Mouse (Mus musculus): Measurements from ENCODE around the gene Slc36a3. TPM values are rescaled to one million over a fixed set of nuclear protein-coding genes. Genes with fewer than 3 reads are reported as not detected.

The Slc36a3 gene
- polyA plus RNA-seq, 1 experiment = 0.18 TPM

GRCm38 (mm10) chr11:55184246-55184645 is 32.7 kb upstream of the Slc36a3 start:
- WGBS = 68% methylated on average over 5 of the region's 5 CpGs
- H3K27ac ChIP-seq (ENCODE audit: insufficient read depth, low read depth, low read length) = no peak overlapping the region
- no peak overlapping the region for H3K4me3 ChIP-seq (ENCODE audit: low read depth, low read length)
- H3K36me3 ChIP-seq (ENCODE audit: control insufficient read depth, insufficient read depth, low read length) = no peaks in the 10 kb centered on the region
- no peak for TF ChIP-seq CTCF (IDR thresholded peaks at IDR 0.05; ENCODE audit: extremely low read depth, insufficient read length, insufficient replicate concordance, low read depth, low read length)
- H3K27me3 ChIP-seq (ENCODE audit: control insufficient read depth, insufficient read depth, low read length) = no peaks in the 10 kb centered on the region
- no peaks in the 10 kb centered on the region; the same call in 1 of the 2 replicates for H3K4me1 ChIP-seq (ENCODE audit: control insufficient read depth, insufficient read depth, insufficient read length, low read length)

- H3K27ac ChIP-seq (ENCODE audit: insufficient read depth, low read depth, low read length) = no peak overlapping the region
- TF ChIP-seq POLR2A (IDR thresholded peaks at IDR 0.05; ENCODE audit: low read depth, low read length) = no peak
- no peak for TF ChIP-seq CTCF (IDR thresholded peaks at IDR 0.05; ENCODE audit: extremely low read depth, insufficient read length, insufficient replicate concordance, low read depth, low read length)
- WGBS = 50% methylated on average over 7 of the region's 7 CpGs
- no peaks in the 10 kb centered on the region for H3K36me3 ChIP-seq (ENCODE audit: control insufficient read depth, insufficient read depth, low read length)
- no peaks in the 10 kb centered on the region for H3K27me3 ChIP-seq (ENCODE audit: control insufficient read depth, insufficient read depth, low read length)
- H3K4me1 ChIP-seq (ENCODE audit: control insufficient read depth, insufficient read depth, insufficient read length, low read length) = no peaks in the 10 kb centered on the region; the same call in 1 of the 2 replicates
- H3K4me3 ChIP-seq (ENCODE audit: low read depth, low read length) = no peak overlapping the region
These were observed 31.6 kb upstream of the Slc36a3 start for GRCm38 (mm10) chr11:55183124-55183523.

GRCm38 (mm10) chr11:55179856-55180255 is 28.3 kb upstream of the Slc36a3 start:
- Histone ChIP-seq H3K36me3 (ENCODE audit: control insufficient read depth, insufficient read depth, low read length) (no peaks in the 10 kb centered on the region), H3K4me1 (ENCODE audit: control insufficient read depth, insufficient read depth, insufficient read length, low read length) (no peaks in the 10 kb centered on the region; the same call in 1 of the 2 replicates), H3K27me3 (ENCODE audit: control insufficient read depth, insufficient read depth, low read length) (no peaks in the 10 kb centered on the region), H3K27ac (ENCODE audit: insufficient read depth, low read depth, low read length) (no peak overlapping the region), H3K4me3 (ENCODE audit: low read depth, low read length) (no peak overlapping the region)
- TF ChIP-seq CTCF (IDR thresholded peaks at IDR 0.05; ENCODE audit: extremely low read depth, insufficient read length, insufficient replicate concordance, low read depth, low read length) (no peak), POLR2A (IDR thresholded peaks at IDR 0.05; ENCODE audit: low read depth, low read length) (no peak)
- WGBS = 80% methylated on average over 3 of the region's 3 CpGs

GRCm38 (mm10) chr11:55178830-55179229 is 27.3 kb upstream of the Slc36a3 start:
- no peak overlapping the region for H3K27ac ChIP-seq (ENCODE audit: insufficient read depth, low read depth, low read length)
- no peaks in the 10 kb centered on the region for H3K4me1 ChIP-seq (ENCODE audit: control insufficient read depth, insufficient read depth, insufficient read length, low read length)
- 73% methylated on average over 4 of the region's 4 CpGs for WGBS
- H3K36me3 ChIP-seq (ENCODE audit: control insufficient read depth, insufficient read depth, low read length) = no peaks in the 10 kb centered on the region
- TF ChIP-seq CTCF (IDR thresholded peaks at IDR 0.05; ENCODE audit: extremely low read depth, insufficient read length, insufficient replicate concordance, low read depth, low read length) (no peak), POLR2A (IDR thresholded peaks at IDR 0.05; ENCODE audit: low read depth, low read length) (no peak)
- H3K27me3 ChIP-seq (ENCODE audit: control insufficient read depth, insufficient read depth, low read length) = no peaks in the 10 kb centered on the region
- no peak overlapping the region for H3K4me3 ChIP-seq (ENCODE audit: low read depth, low read length)

- Histone ChIP-seq H3K4me3 (ENCODE audit: low read depth, low read length) (no peak overlapping the region), H3K27me3 (ENCODE audit: control insufficient read depth, insufficient read depth, low read length) (peaks cover 4% of the 10 kb centered on the region; the same call in 1 of the 2 replicates), H3K36me3 (ENCODE audit: control insufficient read depth, insufficient read depth, low read length) (no peaks in the 10 kb centered on the region), H3K27ac (ENCODE audit: insufficient read depth, low read depth, low read length) (no peak overlapping the region), H3K4me1 (ENCODE audit: control insufficient read depth, insufficient read depth, insufficient read length, low read length) (no peaks in the 10 kb centered on the region)
- WGBS = 67% methylated on average over 4 of the region's 4 CpGs
- TF ChIP-seq CTCF (IDR thresholded peaks at IDR 0.05; ENCODE audit: extremely low read depth, insufficient read length, insufficient replicate concordance, low read depth, low read length) = no peak
- no peak for TF ChIP-seq POLR2A (IDR thresholded peaks at IDR 0.05; ENCODE audit: low read depth, low read length)
These were observed 19.0 kb upstream of the Slc36a3 start for GRCm38 (mm10) chr11:55170501-55170900.

GRCm38 (mm10) chr11:55168914-55169313 is 17.4 kb upstream of the Slc36a3 start:
- Histone ChIP-seq H3K27me3 (ENCODE audit: control insufficient read depth, insufficient read depth, low read length) (peaks cover 4% of the 10 kb centered on the region; the same call in 1 of the 2 replicates), H3K27ac (ENCODE audit: insufficient read depth, low read depth, low read length) (no peak overlapping the region), H3K4me1 (ENCODE audit: control insufficient read depth, insufficient read depth, insufficient read length, low read length) (no peaks in the 10 kb centered on the region), H3K36me3 (ENCODE audit: control insufficient read depth, insufficient read depth, low read length) (no peaks in the 10 kb centered on the region), H3K4me3 (ENCODE audit: low read depth, low read length) (no peak overlapping the region)
- TF ChIP-seq CTCF (IDR thresholded peaks at IDR 0.05; ENCODE audit: extremely low read depth, insufficient read length, insufficient replicate concordance, low read depth, low read length) (no peak), POLR2A (IDR thresholded peaks at IDR 0.05; ENCODE audit: low read depth, low read length) (no peak)
- WGBS = 87% methylated on average over 6 of the region's 6 CpGs

GRCm38 (mm10) chr11:55168504-55168903 is 17.0 kb upstream of the Slc36a3 start:
- WGBS = 78% methylated on average over 4 of the region's 4 CpGs
- no peak overlapping the region for H3K4me3 ChIP-seq (ENCODE audit: low read depth, low read length)
- no peaks in the 10 kb centered on the region for H3K36me3 ChIP-seq (ENCODE audit: control insufficient read depth, insufficient read depth, low read length)
- H3K27ac ChIP-seq (ENCODE audit: insufficient read depth, low read depth, low read length) = no peak overlapping the region
- TF ChIP-seq CTCF (IDR thresholded peaks at IDR 0.05; ENCODE audit: extremely low read depth, insufficient read length, insufficient replicate concordance, low read depth, low read length) = no peak
- no peak for TF ChIP-seq POLR2A (IDR thresholded peaks at IDR 0.05; ENCODE audit: low read depth, low read length)
- no peaks in the 10 kb centered on the region for H3K4me1 ChIP-seq (ENCODE audit: control insufficient read depth, insufficient read depth, insufficient read length, low read length)
- H3K27me3 ChIP-seq (ENCODE audit: control insufficient read depth, insufficient read depth, low read length) = peaks cover 4% of the 10 kb centered on the region; the same call in 1 of the 2 replicates

Measured in small intestine, adult 2 months (tissue).